Mouse (Mus musculus) CH12.LX (cell line): ENCODE measurements around the gene Tspan14. TPM values are rescaled to one million over a fixed set of nuclear protein-coding genes. Genes with fewer than 3 reads are reported as not detected.

Experiments used
- DNase-seq: peaks from one replicate; pipeline ENCODE4 v3.0.0-alpha.2; 2013; ENCODE audit errors: extremely low read depth
- H3K27ac ChIP-seq: 2 replicates; pipeline ENCODE4 v1.5.1; 2012; ENCODE audit warnings: low read depth, mild to moderate bottlenecking, control low read depth, moderate library complexity; ENCODE audit not compliant: insufficient read depth
- H3K27me3 ChIP-seq: replicated peaks from 2 replicates; pipeline ENCODE3; 2012; ENCODE audit warnings: inconsistent platforms
- H3K36me3 ChIP-seq, 2 experiments: replicated peaks in 1 of 2; 2 replicates each; pipeline versions ENCODE3 to v1.6.1; 2012; ENCODE audit warnings: inconsistent platforms in 1 of 2, low read length in 1 of 2, mild to moderate bottlenecking in 1 of 2, mixed read lengths in 1 of 2, moderate library complexity in 1 of 2; ENCODE audit not compliant: control insufficient read depth in 1 of 2, insufficient read depth in 1 of 2
- H3K4me1 ChIP-seq, 2 experiments: 2 replicates each; pipeline ENCODE4 v1.6.1; 2012; ENCODE audit warnings: inconsistent platforms in 1 of 2, moderate library complexity in 1 of 2; ENCODE audit not compliant: insufficient read depth in 2 of 2, control insufficient read depth in 1 of 2
- H3K4me2 ChIP-seq: 2 replicates; pipeline ENCODE4 v1.6.1; 2012; ENCODE audit warnings: low read depth, mild to moderate bottlenecking, control low read depth; ENCODE audit not compliant: poor library complexity, insufficient read depth, severe bottlenecking
- H3K4me3 ChIP-seq, 3 experiments: fragments of 150-350 bp in 1 of 3; sonication (generic) in 1 of 3; replicated peaks in 1 of 3; 2 replicates each; pipeline versions ENCODE3 to v1.5.1; 2011 to 2012; ENCODE audit warnings: low read depth in 2 of 3, low read length in 2 of 3, mild to moderate bottlenecking in 2 of 3, moderate library complexity in 2 of 3, control low read depth in 1 of 3, improper control_type of control experiment in 1 of 3, inconsistent platforms in 1 of 3, mixed read lengths in 1 of 3; ENCODE audit not compliant: poor library complexity in 1 of 3
- H3K79me2 ChIP-seq: replicated peaks from 2 replicates; pipeline ENCODE4 v1.6.1; 2012; ENCODE audit warnings: mild to moderate bottlenecking, moderate library complexity; ENCODE audit not compliant: control insufficient read depth, poor library complexity, insufficient read depth, severe bottlenecking; ENCODE audit errors: extremely low read depth
- H3K9ac ChIP-seq: 2 replicates; pipeline ENCODE4 v1.6.1; 2012; ENCODE audit warnings: low read depth, mild to moderate bottlenecking, control low read depth, moderate library complexity; ENCODE audit not compliant: insufficient read depth
- H3K9me3 ChIP-seq: replicated peaks from 2 replicates; pipeline ENCODE3; 2012; ENCODE audit warnings: low read length, inconsistent platforms, mixed read lengths
- CHD1 ChIP-seq: IDR thresholded peaks from 2 replicates; pipeline ENCODE4 v1.6.1; 2012; ENCODE audit warnings: low read depth, low read length, improper control_type of control experiment, inconsistent platforms
- E2F4 ChIP-seq: IDR thresholded peaks from 2 replicates; pipeline ENCODE4 v1.6.1; 2011; ENCODE audit warnings: low read depth, low read length, improper control_type of control experiment; ENCODE audit not compliant: insufficient replicate concordance
- ELF1 ChIP-seq: IDR thresholded peaks from 2 replicates; pipeline ENCODE4 v1.6.1; 2014; ENCODE audit warnings: low read depth, mild to moderate bottlenecking, inconsistent platforms, low read length, improper control_type of control experiment
- EP300 ChIP-seq: IDR thresholded peaks from 2 replicates; pipeline ENCODE4 v1.6.1; 2011; ENCODE audit warnings: low read length, improper control_type of control experiment
- HCFC1 ChIP-seq: IDR thresholded peaks from 2 replicates; pipeline ENCODE4 v1.6.1; 2012; ENCODE audit warnings: low read depth, mild to moderate bottlenecking, inconsistent platforms, low read length, improper control_type of control experiment
- JUND ChIP-seq: conservative IDR thresholded peaks from 2 replicates; pipeline ENCODE4 v1.6.1; 2011; ENCODE audit warnings: low read depth, low read length, improper control_type of control experiment
- KAT2A ChIP-seq: IDR thresholded peaks from 2 replicates; pipeline ENCODE4 v1.6.1; 2012; ENCODE audit warnings: low read length, improper control_type of control experiment, inconsistent platforms; ENCODE audit not compliant: insufficient replicate concordance
- MAZ ChIP-seq: IDR thresholded peaks from 2 replicates; pipeline ENCODE4 v1.6.1; 2012; ENCODE audit warnings: low read depth, mild to moderate bottlenecking, inconsistent platforms, low read length, improper control_type of control experiment, moderate library complexity
- MYC ChIP-seq: IDR thresholded peaks from 2 replicates; pipeline ENCODE4 v1.6.1; 2011; ENCODE audit warnings: low read depth, mild to moderate bottlenecking, improper control_type of control experiment, low read length
- NRF1 ChIP-seq: IDR thresholded peaks from 2 replicates; pipeline ENCODE4 v1.6.1; 2014; ENCODE audit warnings: low read depth, mild to moderate bottlenecking, inconsistent platforms, low read length, improper control_type of control experiment, moderate library complexity
- PAX5 ChIP-seq: IDR thresholded peaks from 2 replicates; pipeline ENCODE4 v1.6.1; 2012; ENCODE audit warnings: low read length, inconsistent platforms, mixed read lengths
- POLR2A ChIP-seq: IDR thresholded peaks from 2 replicates; pipeline ENCODE4 v1.6.1; 2011; ENCODE audit warnings: low read depth, mild to moderate bottlenecking, improper control_type of control experiment, low read length
- TBP ChIP-seq: conservative IDR thresholded peaks from 2 replicates; pipeline ENCODE4 v1.6.1; 2011; ENCODE audit warnings: low read depth, low read length, improper control_type of control experiment
- UBTF ChIP-seq: IDR thresholded peaks from 2 replicates; pipeline ENCODE4 v1.6.1; 2012; ENCODE audit warnings: low read depth, mild to moderate bottlenecking, inconsistent platforms, low read length, improper control_type of control experiment, moderate library complexity
- ZKSCAN1 ChIP-seq: IDR thresholded peaks from 2 replicates; pipeline ENCODE4 v1.6.1; 2012; ENCODE audit warnings: low read depth, inconsistent platforms, low read length, improper control_type of control experiment, borderline replicate concordance
- dilution Hi-C: fragments of 300-500 bp; cut with MboI; formaldehyde crosslinking; loops from 2 replicates; pipeline ENCODE4 v1.14.3; 2020; ENCODE audit warnings: low sequenced_read_pairs; ENCODE audit not compliant: extremely low pct_unique_long_range_greater_than_20kb, extremely low pct_ligation_motif_present
- in situ Hi-C: fragments of 300-500 bp; cut with MboI; formaldehyde crosslinking; loops from 3 replicates; pipeline ENCODE4 v1.14.3; 2019; ENCODE audit warnings: low sequenced_read_pairs, low pct_ligation_motif_present, low pct_unique_long_range_greater_than_20kb, mixed read lengths
- polyA plus RNA-seq: library from polyadenylated mRNA; unstranded; fragments of >175 nt; gene quantifications from 2 replicates; pipeline ENCODE4 v1.2.1, GENCODE M21; 2012; ENCODE audit warnings: low read depth; ENCODE audit not compliant: insufficient read length
- total RNA-seq, 2 experiments: library from RNA; depleted of rRNA; stranded (reverse); fragments of 300-350 nt in 1 of 2; fragments of >200 nt in 1 of 2; gene quantifications; 2 replicates each; pipeline ENCODE4 v1.2.3; 2012 to 2014

The Tspan14 gene
- total and polyA plus RNA-seq, 3 experiments, result 11.6 to 19.1 (median 14.9) TPM

DNA sequence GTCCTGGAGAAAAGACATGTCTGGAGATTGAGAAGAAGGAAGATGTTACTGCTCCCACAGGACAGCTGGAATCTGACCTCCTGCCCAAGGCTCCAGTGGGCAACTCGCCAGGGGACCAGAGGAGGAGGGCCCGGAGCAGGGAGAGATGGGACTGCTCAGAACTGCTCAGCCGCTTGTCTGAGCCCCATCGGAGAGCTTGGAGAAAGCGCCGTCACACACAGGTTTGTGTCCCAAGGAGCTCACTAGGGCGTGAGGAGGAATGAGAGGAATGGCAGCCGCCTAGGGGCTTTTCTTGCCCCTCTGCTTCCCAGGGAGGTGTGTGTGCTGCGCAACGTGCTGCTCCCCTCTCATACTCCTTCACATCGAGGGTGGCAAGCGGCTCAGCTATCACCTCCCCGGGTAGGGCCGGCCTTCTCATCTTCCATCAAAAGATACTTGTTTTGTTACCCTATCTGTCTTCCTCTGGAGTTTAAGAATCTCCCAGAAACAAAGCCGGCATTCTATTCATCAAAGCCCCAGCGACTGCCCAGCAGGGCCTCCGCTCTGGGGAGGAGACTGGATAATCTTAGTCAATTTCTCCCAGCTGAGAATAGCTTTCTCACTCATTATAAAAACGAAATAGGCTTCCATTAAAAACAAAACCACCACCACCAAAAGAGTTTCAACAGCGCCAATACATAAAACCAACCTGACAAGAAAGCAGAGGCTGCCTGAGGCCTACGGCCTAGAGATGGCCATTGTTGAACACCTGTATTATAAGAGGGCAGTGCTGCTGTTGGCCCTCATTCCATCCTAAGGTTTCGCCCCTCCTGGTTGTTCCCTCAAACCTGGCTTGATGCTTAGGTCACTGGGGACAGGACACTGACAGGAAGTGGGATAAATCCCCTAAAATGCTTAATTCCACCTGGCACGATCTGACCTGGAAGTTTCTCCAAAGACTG, 37.9 kb upstream of the Tspan14 start:
- no peaks in the 10 kb centered on the region for H3K27me3 ChIP-seq
- TF ChIP-seq KAT2A (no peak), CHD1 (no peak), NRF1 (no peak), POLR2A (no peak), JUND (no peak), UBTF (no peak), ZKSCAN1 (no peak), MYC (no peak), EP300 (no peak)
- TF ChIP-seq, all 38 proteins: peak for 0
- peaks cover 8 to 38% of the 10 kb centered on the region in 2 experiments; a peak in 3 of 4 replicates for H3K4me1 ChIP-seq
- H3K79me2 ChIP-seq, result no peaks in the 10 kb centered on the region
- H3K36me3 ChIP-seq, result peaks cover 0 to 4% of the 10 kb centered on the region in 2 experiments
- H3K9me3 ChIP-seq, result no peaks in the 10 kb centered on the region
- no peak overlapping the region for H3K27ac ChIP-seq
- no peak overlapping the region for H3K4me2 ChIP-seq
- dilution Hi-C loops (no loop called here), in situ Hi-C loops (no loop called here)
- DNase-seq, result no peak
- H3K4me3 ChIP-seq, result no peak overlapping the region
- H3K9ac ChIP-seq, result no peak overlapping the region

DNA sequence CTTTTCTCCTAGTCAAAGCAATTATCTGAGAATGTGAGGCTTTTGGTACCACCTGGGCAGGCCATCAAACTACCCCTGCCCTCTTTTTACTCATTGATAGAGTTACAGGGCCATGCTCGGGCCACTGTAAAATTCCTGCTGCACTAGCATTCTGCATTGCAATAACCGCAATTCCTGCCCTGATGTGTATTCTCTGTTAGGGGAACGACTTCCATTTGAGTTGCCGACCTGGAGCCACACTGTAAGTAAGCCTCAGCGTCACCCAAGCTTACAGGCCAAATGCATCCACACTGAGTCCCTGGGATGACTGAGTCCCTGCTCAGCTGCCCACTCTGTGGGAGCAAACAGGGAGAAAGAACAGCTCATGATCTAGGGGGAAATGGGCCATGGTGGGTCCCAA, 35.0 kb upstream of the Tspan14 start:
- Histone ChIP-seq H3K36me3 (peaks cover 0 to 12% of the 10 kb centered on the region in 2 experiments), H3K9me3 (no peaks in the 10 kb centered on the region), H3K4me3 (no peak overlapping the region), H3K27ac (no peak overlapping the region), H3K4me2 (no peak overlapping the region), H3K9ac (no peak overlapping the region), H3K27me3 (no peaks in the 10 kb centered on the region), H3K79me2 (no peaks in the 10 kb centered on the region), H3K4me1 (peaks cover 10 to 53% of the 10 kb centered on the region in 2 experiments; a peak in 3 of 4 replicates)
- DNase-seq, result no peak
- in situ Hi-C loops (no loop called here), dilution Hi-C loops (no loop called here)
- no peak for TF ChIP-seq ZKSCAN1
- TF ChIP-seq TBP, result no peak
- TF ChIP-seq MYC, result no peak
- TF ChIP-seq ELF1, result no peak
- TF ChIP-seq E2F4, result no peak
- TF ChIP-seq EP300, result no peak
- TF ChIP-seq KAT2A, result no peak
- no peak for TF ChIP-seq MAZ
- no peak for TF ChIP-seq HCFC1
- no peak for TF ChIP-seq PAX5
